Mouse (Mus musculus) liver, adult 2 months (tissue): ENCODE results near the gene St6galnac3. TPM values are rescaled to one million over a fixed set of nuclear protein-coding genes. Genes with fewer than 3 reads are reported as not detected.
A peak's percentile ranks its signal among the peaks of the same experiment; 100 is the strongest.

Source experiments
- DNase-seq: peaks from one replicate; pipeline ENCODE4 v3.0.0-alpha.2; 2011; ENCODE audit warnings: low read depth, low spot score; ENCODE audit errors: extremely low read depth
- H3K27ac ChIP-seq: fragments of 200-500 bp; replicated peaks from 2 replicates; pipeline ENCODE4 v1.5.1; 2012; ENCODE audit warnings: low read depth, mild to moderate bottlenecking, control low read depth, inconsistent platforms, low read length; ENCODE audit not compliant: insufficient read depth
- H3K27me3 ChIP-seq: fragments of 200-500 bp; 2 replicates; pipeline ENCODE4 v1.6.1; 2012; ENCODE audit warnings: mild to moderate bottlenecking, moderate library complexity, low read length, inconsistent platforms; ENCODE audit not compliant: control insufficient read depth, insufficient read depth
- H3K36me3 ChIP-seq: fragments of 200-500 bp; 2 replicates; pipeline ENCODE4 v1.6.1; 2012; ENCODE audit warnings: low read length, inconsistent platforms; ENCODE audit not compliant: control insufficient read depth, insufficient read depth
- H3K4me1 ChIP-seq: fragments of 200-500 bp; 2 replicates; pipeline ENCODE4 v1.6.1; 2011; ENCODE audit warnings: low read length; ENCODE audit not compliant: control insufficient read depth, insufficient read depth
- H3K4me3 ChIP-seq: fragments of 200-500 bp; 2 replicates; pipeline ENCODE4 v1.5.1; 2011; ENCODE audit warnings: low read depth, mild to moderate bottlenecking, control low read depth, low read length, moderate library complexity; ENCODE audit not compliant: insufficient read depth
- H3K79me2 ChIP-seq: fragments of 200-500 bp; 2 replicates; pipeline ENCODE4 v1.6.1; 2012; ENCODE audit warnings: inconsistent platforms, mild to moderate bottlenecking, low read length, moderate library complexity; ENCODE audit not compliant: control insufficient read depth, insufficient read depth
- H3K9ac ChIP-seq: fragments of 200-500 bp; 2 replicates; pipeline ENCODE4 v1.6.1; 2012; ENCODE audit warnings: low read depth, mild to moderate bottlenecking, control low read depth, inconsistent platforms, low read length
- CTCF ChIP-seq: fragments of 200-500 bp; IDR thresholded peaks from 2 replicates; pipeline ENCODE4 v1.5.1; 2011; ENCODE audit warnings: low read depth, low read length, control low read depth
- POLR2A ChIP-seq: fragments of 200-500 bp; IDR thresholded peaks from 2 replicates; pipeline ENCODE4 v1.6.1; 2011; ENCODE audit warnings: low read length, control low read depth; ENCODE audit not compliant: insufficient read depth; ENCODE audit errors: extremely low read depth
- WGBS: fragments of 180-500 bp; shearing (Covaris S2); methylation state at CpG from one replicate; pipeline ENCODE4 v1.1.7; 2018; 5-methylcytosine and 5-hydroxymethylcytosine counted together
- polyA plus RNA-seq: library from polyadenylated mRNA; depleted of rRNA; stranded (reverse); fragments of >200 nt; gene quantifications from 2 replicates; pipeline ENCODE4 v1.2.3, GENCODE M21; 2012
- total RNA-seq: library from RNA; depleted of rRNA; stranded (reverse); fragments of >200 nt; gene quantifications from 2 replicates; pipeline ENCODE4 v1.2.3, GENCODE M21; 2014

St6galnac3 gene
- total and polyA plus RNA-seq, 2 experiments = 0.24 to 0.83 TPM

- Histone ChIP-seq H3K79me2 (no peaks in the 10 kb centered on the region), H3K36me3 (no peaks in the 10 kb centered on the region), H3K27me3 (no peaks in the 10 kb centered on the region), H3K4me1 (no peaks in the 10 kb centered on the region), H3K27ac (no peak overlapping the region), H3K4me3 (no peak overlapping the region), H3K9ac (no peak overlapping the region)
- WGBS = 60% methylated on average over 10 of the region's 10 CpGs
- no peak for DNase-seq
- no peak for TF ChIP-seq CTCF
- TF ChIP-seq POLR2A = no peak
Measured at GRCm38 (mm10) chr3:153663841-153664427, 61.0 kb downstream of the St6galnac3 start.

GRCm38 (mm10) chr3:153662796-153663195, 62.2 kb downstream of the St6galnac3 start:
- WGBS = 85% methylated on average over 9 of the region's 9 CpGs
- Histone ChIP-seq H3K27ac (no peak overlapping the region), H3K27me3 (no peaks in the 10 kb centered on the region), H3K79me2 (no peaks in the 10 kb centered on the region), H3K9ac (no peak overlapping the region), H3K36me3 (no peaks in the 10 kb centered on the region), H3K4me1 (no peaks in the 10 kb centered on the region), H3K4me3 (no peak overlapping the region)
- no peak for TF ChIP-seq CTCF
- TF ChIP-seq POLR2A = no peak
- DNase-seq = no peak

- no peak for DNase-seq
- H3K9ac ChIP-seq = no peak overlapping the region
- H3K36me3 ChIP-seq = no peaks in the 10 kb centered on the region
- WGBS = 82% methylated on average over 7 of the region's 7 CpGs
- TF ChIP-seq CTCF (no peak), POLR2A (no peak)
- no peaks in the 10 kb centered on the region for H3K27me3 ChIP-seq
- H3K4me1 ChIP-seq = no peaks in the 10 kb centered on the region
- no peaks in the 10 kb centered on the region for H3K79me2 ChIP-seq
- no peak overlapping the region for H3K27ac ChIP-seq
- no peak overlapping the region for H3K4me3 ChIP-seq
Measured at GRCm38 (mm10) chr3:153661927-153662326, 63.0 kb downstream of the St6galnac3 start.

GRCm38 (mm10) chr3:153659575-153660168, 65.3 kb downstream of the St6galnac3 start:
- no peaks in the 10 kb centered on the region for H3K4me1 ChIP-seq
- H3K36me3 ChIP-seq = no peaks in the 10 kb centered on the region
- H3K27ac ChIP-seq = no peak overlapping the region
- H3K27me3 ChIP-seq = no peaks in the 10 kb centered on the region
- no peaks in the 10 kb centered on the region for H3K79me2 ChIP-seq
- TF ChIP-seq CTCF = no peak
- no peak for TF ChIP-seq POLR2A
- no peak overlapping the region for H3K4me3 ChIP-seq
- DNase-seq = no peak
- H3K9ac ChIP-seq = no peak overlapping the region
- 84% methylated on average over 15 of the region's 15 CpGs for WGBS

GRCm38 (mm10) chr3:153658051-153658777, 66.8 kb downstream of the St6galnac3 start:
- WGBS = 65% methylated on average over 22 of the region's 22 CpGs
- Histone ChIP-seq H3K27ac (no peak overlapping the region), H3K27me3 (no peaks in the 10 kb centered on the region), H3K36me3 (no peaks in the 10 kb centered on the region), H3K79me2 (no peaks in the 10 kb centered on the region), H3K4me1 (no peaks in the 10 kb centered on the region), H3K4me3 (no peak overlapping the region), H3K9ac (no peak overlapping the region)
- TF ChIP-seq POLR2A (no peak), CTCF (peak; percentile 63)
- DNase-seq = no peak
